Mouse (Mus musculus) bone marrow, adult 2 months (tissue): ENCODE data around the gene Trim28.

Experiments
- CTCF ChIP-seq: fragments of 200-500 bp; IDR thresholded peaks from 2 replicates; pipeline ENCODE4 v1.5.1; 2011; ENCODE audit warnings: low read length, control low read depth; ENCODE audit not compliant: control insufficient read depth, insufficient read depth
- POLR2A ChIP-seq: fragments of 200-500 bp; IDR thresholded peaks from 2 replicates; pipeline ENCODE4 v1.6.1; 2011; ENCODE audit warnings: low read depth, mild to moderate bottlenecking, control low read depth, low read length, borderline replicate concordance; ENCODE audit not compliant: control insufficient read depth

GRCm38 (mm10) chr7:13032541-13032940, 33.6 kb downstream of the Trim28 start:
- TF ChIP-seq POLR2A = no peak
- no peak for TF ChIP-seq CTCF
